Mouse (Mus musculus) cerebellum, adult 8-10 months (tissue): ENCODE measurements at regions not wholly inside any gene's neighbourhood (a gene's known extent, or its start where the extent isn't known, plus 50 kb on each side); places are given as distances from the start of the nearest gene placed in this dataset.

Experiments used
- DNase-seq: peaks from one replicate; pipeline ENCODE4 v3.0.0; 2022

DNA sequence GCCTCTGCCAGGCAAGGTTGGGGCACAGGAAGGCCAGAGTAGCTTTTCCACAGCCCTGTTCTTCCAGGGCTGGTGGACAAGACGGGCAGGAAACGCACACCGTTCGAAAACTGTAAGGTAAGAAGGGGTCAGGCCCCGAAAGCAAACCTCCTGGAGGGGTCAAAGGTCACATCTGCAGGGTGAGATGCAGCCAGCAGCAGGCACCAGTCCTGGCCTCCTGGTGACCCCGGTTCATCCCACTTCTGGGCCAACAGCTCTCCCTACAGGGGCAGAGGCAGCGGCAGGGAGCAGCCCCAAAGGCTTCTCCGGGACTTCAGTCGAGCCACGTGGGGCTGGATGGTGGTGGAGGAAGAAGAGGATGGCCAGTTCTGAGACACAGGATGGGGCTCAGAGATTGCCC, 98.3 kb downstream of the Rplp1 start:
- DNase-seq, result no peak

DNA sequence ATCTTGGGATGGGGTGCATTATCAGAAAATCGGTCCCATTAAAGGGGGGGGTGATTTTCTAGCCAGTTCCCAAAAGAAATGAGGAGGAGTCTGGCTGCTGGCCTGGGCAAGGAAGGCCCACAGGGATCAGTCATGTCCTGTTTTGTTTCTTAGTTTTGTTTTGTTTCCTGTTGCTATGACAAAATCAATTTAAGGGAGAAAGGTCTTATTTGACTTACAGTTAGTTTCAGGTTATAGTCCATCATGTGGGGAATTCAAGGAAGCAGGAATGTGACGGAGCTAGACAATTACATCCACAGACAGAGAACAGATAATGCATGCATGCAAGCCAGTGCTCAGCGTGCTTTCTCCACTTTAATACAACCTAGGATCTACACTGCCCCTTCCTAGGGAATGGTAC, 101.1 kb downstream of the Rplp1 start:
- DNase-seq, result no peak

DNA sequence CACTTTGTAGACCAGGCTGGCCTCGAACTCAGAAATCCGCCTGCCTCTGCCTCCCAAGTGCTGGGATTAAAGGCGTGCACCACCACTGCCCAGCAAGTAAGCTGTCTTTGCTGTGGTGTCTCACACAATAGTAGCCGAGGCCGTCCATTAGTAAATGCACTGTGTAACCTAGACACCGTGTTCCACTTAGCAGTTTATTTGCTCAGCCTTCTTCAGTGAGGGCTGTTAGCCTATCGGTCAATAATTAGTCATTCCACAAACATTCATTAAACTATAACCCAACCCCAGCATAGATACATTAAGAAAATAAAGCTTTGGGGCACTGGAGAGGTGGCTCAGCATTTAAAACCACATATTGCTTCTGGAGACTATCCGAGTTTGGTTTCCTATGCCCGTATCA, 102.0 kb downstream of the Rplp1 start:
- DNase-seq, result no peak

DNA sequence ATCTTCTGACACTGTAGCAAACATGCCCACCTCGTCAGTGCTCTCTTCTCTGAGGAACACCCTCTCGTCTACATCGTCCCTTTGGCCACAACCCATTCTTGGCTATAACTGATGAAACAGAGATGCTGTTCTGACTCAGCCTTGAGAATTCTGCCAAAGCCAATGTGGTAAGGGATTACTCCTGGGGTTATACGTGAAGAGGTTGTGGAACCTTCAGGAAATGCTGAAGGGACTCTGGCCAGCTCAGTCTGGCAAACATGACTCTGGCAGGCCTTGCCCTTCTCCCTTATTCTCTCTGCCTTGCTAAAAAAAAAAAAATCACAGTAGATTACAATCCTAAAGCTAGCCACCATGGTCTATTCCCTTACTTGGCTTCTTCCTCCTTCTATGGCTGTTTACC, 103.9 kb downstream of the Rplp1 start:
- no peak for DNase-seq

DNA sequence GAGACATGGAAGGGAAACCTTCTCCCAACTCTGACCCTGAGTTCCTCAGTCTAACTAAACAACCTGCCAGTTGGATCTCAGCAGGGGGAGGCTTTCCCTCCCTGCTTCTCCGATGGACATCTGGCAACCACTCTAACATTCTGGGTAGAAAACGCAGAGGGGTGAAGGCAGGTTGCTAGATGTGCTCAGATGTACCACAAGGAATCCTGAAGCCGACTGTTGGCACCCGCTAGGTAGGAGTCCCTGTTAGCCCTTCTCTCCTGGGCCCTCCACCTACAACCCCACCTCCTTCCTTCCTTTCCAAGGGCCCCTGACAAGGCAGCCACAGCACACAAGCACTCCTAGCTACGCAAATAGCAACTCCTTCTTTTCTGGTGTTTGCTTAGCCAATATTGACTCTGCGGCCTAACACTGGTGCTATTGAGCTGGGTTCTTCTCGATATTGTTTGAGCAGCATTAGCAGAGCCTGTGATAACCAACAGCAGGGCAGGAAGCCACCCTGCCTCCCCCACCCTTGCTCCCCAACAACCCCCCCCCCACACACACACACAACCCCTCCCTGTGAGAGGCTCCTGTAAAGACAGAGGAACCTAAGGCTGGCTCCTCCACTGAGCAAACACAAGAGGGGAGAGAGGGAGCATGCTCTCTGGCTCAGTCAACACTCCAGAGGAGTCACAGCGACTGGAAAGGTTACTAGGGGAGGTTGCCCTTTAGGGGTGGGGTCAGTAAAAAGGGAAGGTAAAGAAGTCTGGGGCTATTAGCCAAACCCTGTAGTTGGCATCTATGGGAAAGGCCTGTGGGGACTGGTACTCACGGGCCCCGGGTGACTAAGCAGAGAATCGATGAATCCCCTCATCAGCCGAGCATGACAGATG, 105.8 kb downstream of the Rplp1 start:
- DNase-seq, result no peak

DNA sequence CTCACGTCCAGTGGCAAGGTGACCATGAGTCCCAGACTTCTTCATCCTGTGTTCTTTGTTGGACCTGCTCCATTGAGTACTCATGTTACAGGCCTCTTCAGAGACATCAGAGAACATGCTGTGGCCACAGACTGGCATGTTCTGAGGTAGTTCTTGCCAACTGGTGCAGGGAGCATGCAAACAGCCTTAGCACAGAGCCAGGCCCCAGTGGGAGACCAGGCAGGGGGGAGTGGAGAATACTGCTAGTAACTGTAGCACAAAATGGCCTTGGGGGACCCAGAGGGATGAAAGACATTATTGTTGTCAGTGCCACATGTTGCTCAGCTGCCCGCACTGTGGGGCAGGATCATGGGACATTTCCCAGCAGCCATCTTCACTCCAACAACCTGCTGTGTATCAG, 108.4 kb downstream of the Rplp1 start:
- DNase-seq, result no peak

DNA sequence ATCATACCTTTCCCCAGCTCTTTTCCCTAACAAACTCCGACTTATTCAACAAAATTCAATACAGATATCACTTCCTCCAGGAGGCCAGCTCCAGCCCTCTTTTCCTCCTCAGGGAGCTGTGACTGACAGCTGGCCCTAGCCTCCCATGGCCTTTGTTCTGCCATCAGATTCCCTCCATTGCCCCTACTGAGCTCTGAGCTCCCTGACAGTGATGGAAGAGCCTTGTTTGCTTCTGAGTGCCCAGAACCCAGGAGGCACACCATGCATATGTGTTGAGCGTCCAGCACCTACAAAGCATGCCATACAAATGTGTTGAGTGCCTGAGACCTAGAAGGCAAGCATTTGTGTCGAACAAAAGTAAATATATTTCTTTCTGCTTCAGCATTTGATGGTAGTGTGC, 110.8 kb downstream of the Rplp1 start:
- no peak for DNase-seq

DNA sequence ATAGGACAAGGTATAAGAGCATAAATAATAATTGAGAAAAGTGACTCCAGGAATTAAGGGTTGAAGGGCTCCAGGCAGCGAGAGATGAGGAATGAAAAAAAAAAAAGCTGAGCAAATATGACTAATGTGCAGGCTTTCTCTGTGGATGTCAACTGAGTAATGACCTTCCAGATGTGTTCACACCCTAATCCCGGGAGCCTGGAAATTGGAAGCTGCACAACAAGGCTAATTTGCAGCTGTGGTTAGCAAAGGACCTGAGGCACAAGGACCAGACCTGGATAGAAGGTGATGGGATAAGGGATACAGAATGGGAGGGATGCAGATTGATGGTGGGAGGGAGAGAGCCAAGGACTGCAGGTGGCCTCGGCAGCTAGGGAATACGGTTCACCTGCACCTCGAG, 111.6 kb downstream of the Rplp1 start:
- DNase-seq, result no peak

DNA sequence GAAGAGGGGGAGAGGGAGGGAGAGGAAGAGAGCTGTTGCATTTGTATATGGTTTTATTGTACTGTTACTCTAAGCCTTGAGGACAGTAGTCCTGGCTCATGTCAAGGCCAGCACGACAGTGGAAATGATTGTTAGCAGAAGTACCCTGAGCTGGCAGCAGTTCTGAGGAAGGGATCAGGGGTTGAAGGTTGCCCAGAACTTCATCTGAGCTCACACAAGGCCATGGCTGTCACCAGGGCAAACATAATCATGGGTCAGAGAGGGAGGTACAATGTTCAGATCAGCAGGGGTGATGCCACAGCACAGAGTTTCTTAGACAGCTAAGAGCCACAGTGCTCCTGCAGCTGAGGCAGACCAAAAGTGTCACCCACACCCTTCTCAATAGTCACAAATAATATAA, 114.8 kb downstream of the Rplp1 start:
- no peak for DNase-seq

DNA sequence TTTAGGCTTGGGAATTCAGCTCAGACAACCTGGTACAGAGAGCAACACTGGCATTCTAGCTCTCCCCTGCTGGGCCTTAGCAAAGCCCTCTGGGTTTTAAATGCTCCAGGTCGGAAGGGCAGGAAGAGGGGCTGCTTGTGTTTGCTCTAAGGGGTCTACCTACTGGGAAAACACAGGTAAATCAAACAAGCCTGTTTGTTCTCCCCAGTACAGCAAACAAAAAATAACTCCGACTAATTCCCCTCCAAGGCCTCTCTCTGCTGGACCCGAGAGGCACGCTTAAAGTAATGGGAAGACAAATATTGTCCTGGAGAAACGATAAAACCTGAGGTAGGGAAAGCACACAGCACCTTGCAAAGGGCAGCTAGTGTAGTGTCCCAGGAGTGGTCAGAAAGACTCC, 118.4 kb downstream of the Rplp1 start:
- DNase-seq, result no peak

DNA sequence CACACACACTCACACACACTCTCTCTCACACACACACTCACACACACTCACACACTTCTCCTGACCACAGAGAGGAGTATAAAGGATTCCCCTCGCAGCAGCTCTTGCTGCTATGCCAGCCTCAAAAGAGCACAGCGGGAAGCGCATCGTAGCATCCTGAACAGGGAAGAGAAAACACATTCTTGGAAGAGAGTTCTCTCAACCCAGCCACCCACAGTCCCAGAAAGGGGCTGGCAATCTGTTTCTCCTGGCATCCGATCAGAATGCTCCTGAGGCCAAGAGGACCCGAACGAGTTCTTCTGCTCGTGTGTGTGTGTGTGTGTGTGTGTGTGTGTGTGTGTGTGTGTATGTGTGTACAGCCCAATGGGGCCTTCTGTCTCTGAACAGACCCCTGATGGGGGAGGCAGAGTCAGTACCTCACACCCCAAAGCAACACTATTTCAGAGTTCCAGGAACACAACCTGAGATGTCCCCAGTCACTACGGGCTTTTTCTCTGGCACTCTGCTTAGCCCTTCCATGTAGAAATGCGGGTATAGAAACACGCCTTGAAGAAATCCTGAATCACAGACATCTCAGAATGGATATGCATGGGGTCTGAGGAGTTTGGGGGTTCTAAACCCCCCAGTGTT, 122.8 kb downstream of the Rplp1 start:
- DNase-seq, result peak; percentile 82

DNA sequence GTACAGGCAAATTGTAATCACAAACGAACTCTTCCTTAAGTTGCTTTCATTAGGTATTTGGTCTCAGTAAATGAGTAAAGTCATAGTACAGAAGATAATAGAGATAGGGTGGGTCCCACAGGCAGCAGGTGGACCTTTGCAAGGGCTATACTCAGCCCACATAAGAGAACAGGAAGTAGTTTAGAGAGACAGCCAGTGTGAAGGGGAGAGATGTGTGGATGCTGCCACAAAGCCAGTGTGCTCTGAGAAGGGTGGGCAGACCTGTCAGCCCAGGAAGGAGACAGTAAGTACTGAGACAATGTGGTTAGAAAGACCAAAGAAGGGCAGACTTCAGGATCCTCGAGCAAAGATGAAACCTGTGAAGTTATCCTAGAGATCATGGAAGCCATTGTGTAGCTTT, 123.5 kb downstream of the Rplp1 start:
- no peak for DNase-seq

DNA sequence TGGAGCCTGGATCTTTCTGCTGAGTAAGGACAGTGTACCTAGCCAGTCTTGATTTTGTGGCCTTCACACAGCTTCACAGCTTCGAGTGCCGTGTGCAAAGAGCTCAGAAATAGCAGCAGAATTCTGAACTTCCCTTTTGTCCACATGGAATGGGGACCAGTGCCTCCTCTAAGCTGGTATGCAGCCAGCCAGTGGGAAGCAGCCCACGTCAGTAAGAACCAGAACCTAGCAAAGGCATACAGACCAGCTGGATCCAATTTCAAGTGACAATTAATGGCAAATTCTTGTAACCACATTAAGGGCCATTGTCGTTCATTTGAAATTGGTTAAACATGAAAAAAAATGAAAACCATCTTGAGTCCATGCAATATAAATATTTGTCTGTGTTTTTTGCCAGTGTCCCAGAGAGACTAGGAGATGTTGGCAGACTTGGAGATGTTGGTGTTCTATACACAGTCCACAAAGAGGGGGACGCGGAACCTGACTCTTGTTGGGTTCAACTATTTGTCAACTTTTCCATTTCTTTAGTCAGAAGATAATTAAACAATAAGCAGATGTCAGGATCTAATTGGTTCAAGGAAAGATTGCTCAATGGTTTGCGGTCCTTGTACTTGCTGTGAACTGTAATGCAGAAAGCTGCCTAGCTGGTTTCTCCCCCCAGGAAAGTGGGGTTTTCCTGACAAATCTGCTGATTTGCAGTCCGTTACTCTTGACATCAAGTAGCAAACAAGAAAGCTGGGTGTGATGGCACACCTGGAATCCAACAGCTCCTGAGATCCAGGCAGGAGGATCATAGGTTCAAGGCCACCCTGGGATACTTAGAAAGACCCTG, 125.1 kb downstream of the Rplp1 start:
- no peak for DNase-seq

DNA sequence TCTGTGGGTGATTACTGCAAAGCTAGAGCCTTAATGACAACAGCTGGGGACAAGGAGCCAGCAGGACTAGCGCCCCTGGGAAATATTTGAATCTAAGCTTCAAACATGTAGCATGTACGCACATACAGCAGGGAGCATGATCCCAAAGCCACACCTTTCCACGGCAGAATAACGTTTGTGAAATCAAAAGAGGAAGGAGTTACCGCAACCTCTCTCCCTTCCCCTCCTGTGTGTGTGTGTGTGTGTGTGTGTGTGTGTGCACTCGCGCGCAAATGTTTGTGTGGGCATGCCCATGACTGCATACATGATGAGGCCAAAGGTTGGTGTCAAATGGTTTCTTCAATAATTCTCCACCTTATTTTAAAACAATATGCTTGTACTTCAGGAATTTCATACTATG, 132.9 kb downstream of the Rplp1 start:
- no peak for DNase-seq

DNA sequence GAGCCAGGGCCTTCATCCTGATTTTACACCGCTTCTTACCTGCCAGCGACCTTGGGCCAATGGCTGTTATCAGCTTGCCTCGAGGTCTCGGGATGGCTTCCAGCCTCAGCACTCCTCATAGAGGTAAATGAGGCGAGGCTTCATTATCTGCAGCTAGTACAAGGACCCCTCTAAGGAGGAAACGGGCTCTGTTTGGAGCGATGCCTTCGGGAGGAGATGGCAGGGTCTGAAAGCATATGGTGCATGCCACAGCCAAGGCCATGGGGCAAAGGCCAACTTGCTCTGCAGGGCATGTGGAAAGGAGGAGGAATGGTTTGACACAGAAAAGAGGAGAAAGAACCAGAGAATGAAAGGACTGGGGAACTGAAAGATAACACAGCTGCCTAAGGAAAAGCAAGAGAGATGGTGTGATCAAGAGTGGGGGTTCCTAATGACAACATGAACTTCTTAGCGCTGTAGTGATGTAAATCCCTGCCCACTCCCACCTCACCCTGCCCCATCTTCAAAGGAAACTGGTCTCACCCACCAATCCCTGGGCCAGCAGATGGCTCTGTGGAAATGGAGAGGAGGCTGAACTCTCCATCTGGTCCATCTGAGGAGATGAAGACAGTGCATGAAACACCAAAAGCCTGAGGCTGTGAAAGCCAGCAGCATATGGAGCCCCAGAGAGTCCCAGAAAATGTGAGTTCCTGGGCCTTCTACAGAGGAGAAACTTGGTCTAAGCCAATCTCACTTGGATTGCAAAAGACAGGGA, 134.0 kb downstream of the Rplp1 start:
- DNase-seq, result peak; percentile 68

DNA sequence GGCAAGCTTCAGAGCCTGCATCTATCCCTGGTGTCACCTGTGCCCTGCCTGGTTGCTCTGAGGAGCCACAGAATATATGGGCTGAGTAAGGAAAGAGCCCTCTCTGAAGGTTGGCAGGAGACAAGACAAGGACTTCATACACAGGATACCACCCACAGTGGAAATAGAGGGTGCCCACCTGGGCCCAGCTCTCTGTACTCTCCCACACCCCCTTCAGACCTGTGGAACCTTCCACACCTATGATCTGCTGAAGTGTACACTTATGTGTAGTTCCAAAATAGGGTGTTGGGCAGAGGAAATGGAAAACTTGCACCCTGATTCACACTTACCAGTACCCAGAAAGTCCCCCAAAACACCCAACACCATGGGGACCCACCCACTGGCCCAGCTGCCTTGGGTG, 135.2 kb downstream of the Rplp1 start:
- DNase-seq, result no peak

DNA sequence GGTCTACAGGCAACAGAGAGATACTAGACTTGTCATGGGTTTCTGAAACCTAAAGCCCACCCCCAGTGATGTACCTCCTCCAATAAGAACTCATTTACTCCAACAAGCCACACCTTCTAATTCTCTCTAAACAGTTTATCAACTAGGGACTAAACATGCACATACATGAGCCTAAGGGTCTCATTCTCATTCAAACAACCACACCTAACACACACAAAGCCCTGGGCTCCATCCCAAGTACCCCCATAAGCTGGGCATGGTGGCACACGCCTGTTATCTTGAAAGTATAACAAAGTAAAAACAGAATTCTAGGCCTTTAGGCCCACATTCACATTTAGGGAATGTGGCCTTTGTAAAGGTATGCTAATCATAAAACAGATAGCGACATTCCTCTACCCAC, 137.9 kb downstream of the Rplp1 start:
- no peak for DNase-seq

DNA sequence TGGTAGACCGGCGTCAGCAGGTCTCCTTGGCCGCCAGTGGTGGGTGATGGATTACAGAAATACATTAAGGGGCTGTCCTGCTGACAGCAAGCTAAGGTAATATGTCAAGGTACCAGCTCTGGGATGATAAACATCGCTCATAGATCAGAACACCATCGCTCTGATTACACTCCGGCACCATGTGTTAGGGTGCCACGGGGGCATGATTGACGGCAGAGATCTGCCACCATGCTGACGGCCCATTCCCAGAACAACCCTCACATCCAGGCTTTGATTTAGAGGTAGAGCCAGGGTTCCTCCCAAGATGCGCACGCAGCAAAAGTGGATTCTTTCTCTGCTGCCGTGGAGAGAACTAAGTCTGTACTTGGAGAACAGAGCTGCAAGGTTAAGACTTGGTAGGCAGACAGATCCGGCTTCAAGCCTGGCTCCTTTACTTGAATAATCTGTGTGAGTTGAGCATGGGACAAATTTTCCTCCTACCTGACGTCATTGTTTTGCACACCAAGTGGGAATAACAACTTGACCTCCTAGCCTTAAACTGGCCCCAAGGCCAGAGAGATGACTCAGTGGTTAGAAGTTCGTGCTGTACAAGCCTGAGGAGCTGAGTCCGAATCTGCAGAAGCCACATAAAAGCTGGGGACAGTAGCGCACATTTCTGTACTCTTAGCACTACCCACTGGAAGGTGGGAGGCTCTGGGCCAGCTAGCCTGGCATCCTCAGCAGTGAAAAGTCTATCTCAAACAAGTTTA, 144.0 kb downstream of the Rplp1 start:
- DNase-seq, result no peak

DNA sequence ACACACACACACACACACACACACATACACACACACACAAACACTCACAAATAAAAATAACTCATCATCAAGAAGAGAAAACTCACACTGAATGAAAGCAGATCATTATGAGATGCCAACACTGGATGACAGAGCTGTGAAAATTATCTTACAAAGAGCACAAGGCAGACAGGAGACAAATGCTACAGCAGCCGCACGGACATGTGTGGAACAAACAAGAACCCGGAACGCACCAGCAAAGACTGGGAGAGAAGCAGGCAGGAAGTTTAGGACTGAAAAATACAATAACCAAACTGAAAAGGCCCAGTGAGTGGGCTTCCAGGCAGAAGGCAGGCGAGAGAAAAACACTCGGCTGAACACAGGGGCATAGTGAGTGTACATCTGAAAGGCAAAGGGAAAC, 148.2 kb downstream of the Rplp1 start:
- DNase-seq, result no peak

DNA sequence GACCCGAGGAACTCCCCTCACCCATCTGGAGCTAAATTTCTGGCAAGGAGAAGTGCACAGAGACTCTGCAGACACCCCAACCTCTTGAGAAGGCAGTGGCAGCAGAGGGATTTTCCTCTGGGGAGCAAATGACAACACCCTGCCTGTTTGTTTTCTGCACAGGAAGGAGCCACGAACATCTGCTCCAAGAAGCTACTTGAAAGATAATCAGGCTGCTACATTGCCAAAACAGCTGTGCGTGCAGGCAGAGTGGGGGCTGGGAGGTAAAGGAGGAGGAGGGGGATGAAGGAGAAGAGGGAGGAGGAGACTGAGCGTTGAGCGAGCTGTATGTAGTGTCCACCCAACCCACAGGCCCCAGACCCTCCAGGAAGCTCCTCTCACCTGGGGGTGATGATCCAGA, 149.0 kb downstream of the Rplp1 start:
- no peak for DNase-seq

DNA sequence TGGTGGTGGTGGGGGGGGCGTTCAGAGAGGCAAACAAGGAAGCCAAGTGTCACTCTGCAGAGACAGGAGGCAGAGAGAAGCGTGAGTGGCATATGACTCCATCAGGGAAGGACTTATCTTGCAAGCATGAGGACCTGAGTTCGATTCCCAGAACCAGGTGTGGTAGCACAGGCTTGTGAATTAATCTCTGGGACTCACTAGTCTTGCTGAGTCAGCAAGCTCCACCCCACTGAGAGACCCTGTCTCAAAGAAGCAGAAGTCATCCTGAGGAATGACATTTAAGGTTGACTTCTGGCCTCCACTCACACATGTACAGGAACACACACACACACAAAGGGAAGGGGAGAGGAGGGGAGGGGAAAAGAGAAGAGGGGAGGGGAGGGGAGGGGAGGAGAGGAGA, 156.5 kb downstream of the Rplp1 start:
- no peak for DNase-seq

DNA sequence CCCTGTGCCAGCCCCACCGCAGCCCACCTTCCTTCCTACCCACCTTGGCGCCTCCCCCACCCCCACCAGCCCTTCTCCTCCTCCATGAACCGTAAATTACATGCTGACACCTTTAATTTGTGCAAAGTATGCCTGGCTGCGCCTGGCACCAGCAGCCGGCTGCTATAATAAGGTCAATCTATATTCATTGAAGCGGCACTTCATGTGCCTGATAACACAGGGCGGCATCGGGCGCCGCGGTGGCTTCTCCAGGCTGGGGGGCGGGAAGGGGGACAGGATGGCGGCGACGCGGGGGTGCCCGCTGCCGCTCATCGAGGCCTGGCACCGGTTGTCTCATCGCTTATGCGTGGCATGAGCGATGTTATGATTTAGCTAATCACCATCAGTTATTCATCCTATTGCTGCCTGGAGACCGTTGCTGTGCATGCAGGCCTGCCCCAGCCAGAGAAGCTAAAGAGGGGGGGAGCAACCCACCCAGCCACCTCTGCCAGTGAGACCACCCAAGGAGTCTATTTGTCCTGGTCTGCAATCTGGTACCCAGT, 157.5 kb downstream of the Rplp1 start:
- DNase-seq, result no peak
